Mouse (Mus musculus) liver, adult 2 months (tissue): ENCODE measurements at regions not wholly inside any gene's neighbourhood (a gene's known extent, or its start where the extent isn't known, plus 50 kb on each side); places are given as distances from the start of the nearest gene placed in this dataset.

Source experiments
- CTCF ChIP-seq: fragments of 200-500 bp; IDR thresholded peaks from 2 replicates; pipeline ENCODE4 v1.5.1; 2011; ENCODE audit warnings: low read depth, low read length, control low read depth
- POLR2A ChIP-seq: fragments of 200-500 bp; IDR thresholded peaks from 2 replicates; pipeline ENCODE4 v1.6.1; 2011; ENCODE audit warnings: low read length, control low read depth; ENCODE audit not compliant: insufficient read depth; ENCODE audit errors: extremely low read depth

DNA sequence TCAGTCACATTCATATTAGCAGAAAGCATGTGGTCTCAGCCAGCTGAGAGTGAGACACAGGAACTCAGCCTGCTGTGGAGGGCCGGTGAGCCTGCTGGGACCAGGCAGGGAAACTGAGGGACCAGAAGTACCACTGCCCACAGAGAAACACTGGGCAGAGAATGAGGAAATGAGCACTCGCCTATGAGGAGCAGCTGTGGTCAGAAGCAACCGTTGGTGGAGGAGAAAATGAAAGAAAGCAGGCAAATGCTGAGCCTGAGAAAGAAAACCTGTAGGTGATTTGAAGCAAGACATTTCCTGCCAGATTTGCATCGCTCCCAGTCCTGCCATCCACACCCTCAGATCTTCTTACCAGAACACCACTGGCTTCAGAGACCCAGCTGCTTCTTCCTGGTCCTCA is 187.0 kb upstream of the Sesn3 start:
- TF ChIP-seq POLR2A = no peak
- TF ChIP-seq CTCF = no peak
